Mouse (Mus musculus) midbrain, embryonic 16.5 days (tissue): ENCODE results near the gene Ttc33. TPM values are rescaled to one million over a fixed set of nuclear protein-coding genes. Genes with fewer than 3 reads are reported as not detected.
A peak's percentile ranks its signal among the peaks of the same experiment; 100 is the strongest.

Experiments used
- ATAC-seq: fragments of 200-750 bp; cut with Nextera tagmentation; 2 replicates; pipeline ENCODE4 v1.8.0; 2017; ENCODE audit warnings: moderate TSS enrichment
- H3K27ac ChIP-seq: fragments of 300-500 bp; sonication (generic); 2 replicates; pipeline ENCODE4 v1.5.1; 2014; ENCODE audit warnings: mild to moderate bottlenecking, low read length, mixed read lengths
- H3K27me3 ChIP-seq: fragments of 300-500 bp; sonication (generic); 2 replicates; pipeline ENCODE4 v1.6.1; 2014; ENCODE audit warnings: low read depth, low read length, mixed read lengths; ENCODE audit not compliant: control insufficient read depth, insufficient read depth
- H3K36me3 ChIP-seq: fragments of 300-500 bp; sonication (generic); 2 replicates; pipeline ENCODE4 v1.6.1; 2014; ENCODE audit warnings: mild to moderate bottlenecking, low read length, moderate library complexity, mixed read lengths; ENCODE audit not compliant: control insufficient read depth, insufficient read depth
- H3K4me1 ChIP-seq: fragments of 300-500 bp; sonication (generic); 2 replicates; pipeline ENCODE4 v1.6.1; 2014; ENCODE audit warnings: mild to moderate bottlenecking, low read length, mixed read lengths; ENCODE audit not compliant: control insufficient read depth, insufficient read depth
- H3K4me2 ChIP-seq: fragments of 300-500 bp; sonication (generic); 2 replicates; pipeline ENCODE4 v1.6.1; 2014; ENCODE audit warnings: mild to moderate bottlenecking, low read length, mixed read lengths
- H3K4me3 ChIP-seq: fragments of 300-500 bp; sonication (generic); 2 replicates; pipeline ENCODE4 v1.5.1; 2014; ENCODE audit warnings: low read depth, mild to moderate bottlenecking, low read length, moderate library complexity, mixed read lengths
- H3K9ac ChIP-seq: fragments of 300-500 bp; sonication (generic); 2 replicates; pipeline ENCODE4 v1.6.1; 2014; ENCODE audit warnings: low read depth, low read length, mixed read lengths
- H3K9me3 ChIP-seq: fragments of 300-500 bp; sonication (generic); replicated peaks from 2 replicates; pipeline ENCODE4 v1.6.1; 2014; ENCODE audit warnings: mild to moderate bottlenecking, low read length, mixed read lengths; ENCODE audit not compliant: control insufficient read depth, poor library complexity, severe bottlenecking
- WGBS: fragments of 180-500 bp; shearing (Covaris S2); extraction: QIAGEN DNeasy Blood & Tissue Kit; methylation state at CpG from one replicate; pipeline ENCODE4 v1.1.7; 2014; 5-methylcytosine and 5-hydroxymethylcytosine counted together
- polyA plus RNA-seq: library from polyadenylated mRNA; unstranded; fragments of >200 nt; fragmentation: Nextera tagmentation; extraction: Ambion mirVana; gene quantifications from 2 replicates; pipeline ENCODE4 v1.2.1, GENCODE M21; 2015

The Ttc33 gene
- polyA plus RNA-seq, 1 experiment from 2014 or later: 58.0 TPM

DNA sequence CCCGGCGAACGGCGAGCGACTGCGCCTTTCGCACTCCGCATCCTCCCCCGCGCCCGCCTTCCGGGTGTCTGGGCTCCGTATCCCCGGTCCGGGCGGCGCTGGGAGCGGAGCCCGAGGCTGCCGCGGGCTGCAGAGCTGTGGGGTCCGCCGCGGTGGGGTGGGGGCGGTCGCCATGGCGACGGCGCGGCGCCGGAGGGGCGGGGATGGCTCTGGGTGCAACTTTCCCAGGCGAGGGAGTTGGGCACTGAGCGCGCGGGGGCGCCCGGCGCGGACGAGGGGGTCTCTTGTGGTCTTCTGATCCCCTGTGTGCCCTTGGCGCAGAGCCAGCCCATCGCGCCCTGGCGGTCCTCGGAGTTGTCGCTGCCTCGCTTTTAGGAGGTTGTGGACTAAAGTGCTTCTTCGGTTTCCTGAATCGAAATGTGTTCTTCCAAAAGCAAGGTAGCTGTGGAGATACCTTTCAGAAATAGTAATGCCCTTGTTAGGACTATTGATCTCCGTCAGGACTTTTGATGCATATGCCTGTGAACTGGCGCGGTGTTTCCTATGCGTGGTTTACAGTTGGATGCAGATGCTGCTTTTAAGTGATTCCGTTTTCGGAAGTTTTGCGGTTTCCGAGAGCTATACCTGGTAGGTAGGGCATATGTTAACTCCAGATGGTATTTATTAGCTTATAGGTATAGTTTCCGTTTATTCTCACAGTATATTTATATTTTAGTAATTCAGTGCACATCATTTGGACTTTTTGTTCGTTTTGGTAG, 41.1 kb upstream of the Ttc33 start:
- peak; percentile 92 for ATAC-seq
- peak overlapping the region; percentile 83 for H3K4me2 ChIP-seq
- under 1% methylated on average over 44 of the region's 61 CpGs for WGBS

DNA sequence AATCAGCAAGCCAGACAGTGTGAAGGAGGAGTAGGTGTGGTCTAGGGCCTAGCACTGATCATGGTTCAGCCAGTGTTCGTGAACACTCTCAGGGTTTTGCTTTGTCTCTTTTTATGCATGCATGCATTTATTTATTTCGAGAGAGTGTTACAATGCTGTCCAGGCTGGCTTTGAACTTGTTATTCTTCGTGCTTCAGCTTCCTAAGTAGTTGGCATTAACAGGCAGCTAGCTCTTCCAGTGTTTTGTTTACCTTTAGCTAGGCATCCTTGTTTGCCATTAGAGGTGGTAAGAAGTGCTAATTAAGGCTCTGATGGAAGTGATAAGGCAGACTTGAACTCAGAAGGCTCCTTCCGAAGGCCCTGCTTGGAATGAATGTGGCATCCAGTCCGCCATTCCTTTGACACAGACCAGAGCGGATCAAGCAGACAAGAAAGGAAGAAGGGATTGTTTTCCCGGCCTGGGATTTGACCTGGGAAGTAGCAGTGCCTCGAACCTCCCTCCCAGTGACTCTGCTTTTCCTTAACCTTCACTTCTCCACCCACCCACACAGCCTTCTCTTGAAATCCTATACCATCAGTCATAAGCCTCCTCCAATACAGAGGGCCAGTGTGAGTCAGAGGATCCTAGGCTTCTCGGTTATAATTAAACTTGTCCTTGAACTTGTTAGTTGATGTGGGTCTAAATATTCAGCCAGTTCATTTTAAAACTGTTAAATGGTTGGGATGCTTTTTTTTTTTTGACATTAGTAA, 40.0 kb upstream of the Ttc33 start:
- peak overlapping the region; percentile 83 for H3K4me2 ChIP-seq
- H3K36me3 ChIP-seq: no peaks in the 10 kb centered on the region
- H3K27me3 ChIP-seq: no peaks in the 10 kb centered on the region
- peak overlapping the region; percentile 90 for H3K4me3 ChIP-seq
- no peaks in the 10 kb centered on the region for H3K9me3 ChIP-seq
- H3K4me1 ChIP-seq: peaks cover 20% of the 10 kb centered on the region
- no peak overlapping the region for H3K27ac ChIP-seq
- 49% methylated on average over 9 of the region's 9 CpGs for WGBS
- no peak for ATAC-seq
- H3K9ac ChIP-seq: peak overlapping the region; percentile 50; the same call in 1 of the 2 replicates

More for the DNA sequence above, 41.1 kb upstream of the Ttc33 start:
- Histone ChIP-seq H3K9me3 (no peaks in the 10 kb centered on the region), H3K4me3 (peak overlapping the region; percentile 90), H3K4me1 (peaks cover 19% of the 10 kb centered on the region), H3K36me3 (no peaks in the 10 kb centered on the region), H3K9ac (peak overlapping the region; percentile 75), H3K27ac (peak overlapping the region; percentile 94), H3K27me3 (no peaks in the 10 kb centered on the region)

DNA sequence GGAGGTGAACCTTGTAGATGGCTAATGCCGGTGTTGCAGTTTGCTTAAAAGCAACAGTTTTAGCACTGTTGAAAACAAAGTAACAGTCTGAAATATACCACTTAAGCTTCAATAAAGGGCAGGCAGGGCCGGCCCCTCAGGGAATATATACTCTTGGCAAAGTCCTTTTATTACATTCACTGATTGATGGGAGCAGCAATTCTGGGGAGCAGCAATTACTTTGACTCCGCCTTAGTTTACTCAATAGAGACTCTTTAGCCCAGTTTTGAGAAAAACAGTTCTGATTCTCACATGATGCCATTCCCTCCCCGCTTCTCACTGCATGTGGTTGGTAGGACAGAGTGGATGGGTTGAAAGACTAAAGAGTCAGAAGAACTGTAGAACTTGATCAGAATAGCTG, 36.1 kb upstream of the Ttc33 start:
- H3K4me2 ChIP-seq: no peak overlapping the region
- H3K27me3 ChIP-seq: no peaks in the 10 kb centered on the region
- H3K36me3 ChIP-seq: no peaks in the 10 kb centered on the region
- H3K4me3 ChIP-seq: no peak overlapping the region
- H3K9me3 ChIP-seq: no peaks in the 10 kb centered on the region
- no peak overlapping the region for H3K27ac ChIP-seq
- peaks cover 20% of the 10 kb centered on the region for H3K4me1 ChIP-seq
- no peak for ATAC-seq
- no peak overlapping the region for H3K9ac ChIP-seq
- WGBS: 80% methylated on average over 4 of the region's 4 CpGs

DNA sequence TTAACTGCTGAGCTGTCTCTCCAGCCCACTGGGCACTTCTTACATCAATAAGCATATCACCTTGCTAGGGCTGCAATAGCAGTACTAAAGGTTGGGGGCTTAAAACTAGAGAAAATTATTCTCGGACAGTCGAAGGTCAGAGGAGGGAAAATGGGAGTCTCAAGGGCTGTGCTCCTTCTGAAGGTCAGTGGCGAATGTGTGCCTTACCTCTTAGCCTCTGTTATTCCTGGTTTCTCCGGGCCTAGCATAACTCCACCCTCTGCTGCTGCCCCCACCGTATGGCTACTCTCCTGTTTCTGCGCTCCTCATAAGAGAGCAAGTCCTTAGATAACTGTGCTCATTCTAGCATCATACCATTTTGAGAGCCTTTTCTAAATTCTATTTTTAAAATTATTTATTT, 33.2 kb upstream of the Ttc33 start:
- no peak overlapping the region for H3K27ac ChIP-seq
- H3K36me3 ChIP-seq: no peaks in the 10 kb centered on the region
- H3K4me1 ChIP-seq: peaks cover 12% of the 10 kb centered on the region; the same call in 1 of the 2 replicates
- ATAC-seq: no peak
- H3K27me3 ChIP-seq: no peaks in the 10 kb centered on the region
- H3K4me3 ChIP-seq: no peak overlapping the region
- 95% methylated on average over 6 of the region's 6 CpGs for WGBS
- no peaks in the 10 kb centered on the region for H3K9me3 ChIP-seq
- H3K9ac ChIP-seq: no peak overlapping the region
- H3K4me2 ChIP-seq: no peak overlapping the region

DNA sequence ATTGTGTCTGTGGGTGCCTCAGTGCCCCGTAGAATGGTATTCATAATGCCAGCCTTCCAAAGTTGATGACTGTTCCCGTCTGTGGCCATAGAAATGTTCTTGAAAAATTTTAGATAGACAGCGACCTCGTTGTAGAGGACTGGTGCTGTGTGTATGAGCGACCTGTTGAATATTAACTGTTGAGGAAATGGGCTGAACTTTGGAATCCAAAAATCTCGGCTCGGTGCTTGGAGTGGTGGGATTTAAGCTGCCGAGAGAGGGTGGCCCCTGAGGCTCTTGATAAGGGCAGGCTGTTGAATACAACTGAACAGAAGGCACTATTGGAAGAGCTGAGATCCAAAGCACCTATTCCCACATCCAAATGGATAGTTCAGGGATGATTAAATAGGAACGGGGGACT, 30.7 kb upstream of the Ttc33 start:
- Histone ChIP-seq H3K4me1 (peaks cover 5% of the 10 kb centered on the region; the same call in 1 of the 2 replicates), H3K36me3 (no peaks in the 10 kb centered on the region), H3K4me3 (no peak overlapping the region), H3K4me2 (no peak overlapping the region), H3K27me3 (no peaks in the 10 kb centered on the region), H3K9ac (no peak overlapping the region), H3K27ac (no peak overlapping the region), H3K9me3 (no peaks in the 10 kb centered on the region)
- ATAC-seq: no peak
- 84% methylated on average over 9 of the region's 9 CpGs for WGBS

DNA sequence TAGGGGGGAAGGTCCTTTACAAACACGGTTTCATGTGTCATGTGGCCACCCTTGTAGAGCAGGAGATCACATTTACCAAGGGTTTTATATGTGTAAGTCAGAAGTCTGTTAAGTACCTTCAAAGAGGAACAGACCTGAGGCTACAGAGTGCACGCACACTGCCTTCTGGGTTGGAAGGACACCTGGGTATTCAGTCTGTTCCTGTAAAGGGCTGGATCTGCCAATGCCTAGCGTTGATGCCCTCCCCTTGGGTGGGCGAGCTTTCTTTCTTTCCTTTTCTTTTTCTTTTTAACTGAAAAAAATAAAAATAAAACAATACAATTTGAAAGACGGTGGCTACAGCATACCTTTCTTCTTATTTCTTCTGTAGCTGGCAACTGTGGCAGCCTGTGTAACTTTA, 30.2 kb upstream of the Ttc33 start:
- Histone ChIP-seq H3K36me3 (no peaks in the 10 kb centered on the region), H3K9me3 (no peaks in the 10 kb centered on the region)
- 69% methylated on average over 5 of the region's 5 CpGs for WGBS

DNA sequence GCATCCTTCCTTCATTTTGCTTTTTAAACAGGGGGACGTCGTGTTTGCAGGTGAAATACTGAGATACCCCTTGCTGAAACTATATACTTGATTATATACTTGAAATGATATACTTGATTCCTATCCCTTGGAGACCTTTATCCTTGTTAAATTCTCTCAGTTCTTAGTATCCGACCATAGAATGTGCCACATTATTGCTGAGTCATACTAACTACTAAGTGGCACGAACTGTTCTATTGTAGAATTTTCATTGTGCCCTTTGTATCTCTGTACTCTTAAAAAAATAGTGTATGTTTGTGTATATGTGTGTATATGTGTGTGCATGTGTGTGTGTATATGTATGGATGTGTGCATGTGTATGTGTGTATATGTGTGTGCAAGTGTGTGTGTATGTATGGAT, 29.0 kb upstream of the Ttc33 start:
- H3K27me3 ChIP-seq: no peaks in the 10 kb centered on the region
- 86% methylated on average over 4 of the region's 4 CpGs for WGBS
- ATAC-seq: no peak

More for the DNA sequence above, 30.2 kb upstream of the Ttc33 start:
- Histone ChIP-seq H3K4me1 (peaks cover 5% of the 10 kb centered on the region; the same call in 1 of the 2 replicates), H3K27me3 (no peaks in the 10 kb centered on the region), H3K9ac (no peak overlapping the region), H3K4me3 (no peak overlapping the region), H3K27ac (no peak overlapping the region), H3K4me2 (no peak overlapping the region)
- no peak for ATAC-seq

DNA sequence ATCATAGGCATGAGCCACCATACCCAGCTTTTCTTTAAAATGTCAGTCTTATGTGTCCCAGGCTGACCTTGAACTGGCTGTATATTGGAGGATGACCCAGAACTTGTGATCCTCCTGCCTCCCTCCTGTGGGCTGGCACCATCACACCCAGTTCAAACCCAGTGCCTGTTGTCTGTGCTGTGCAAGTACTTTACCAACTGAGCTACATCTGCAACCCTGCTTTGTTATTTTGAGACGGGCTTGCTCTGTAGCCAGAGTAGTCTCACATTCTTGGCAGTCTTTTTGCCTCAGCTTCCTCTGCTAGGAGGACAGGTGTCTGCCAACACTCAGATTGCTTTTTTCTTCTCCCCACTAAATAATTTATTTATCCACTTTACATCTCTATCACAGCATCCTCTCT, 27.9 kb upstream of the Ttc33 start:
- Histone ChIP-seq H3K36me3 (no peaks in the 10 kb centered on the region), H3K27me3 (no peaks in the 10 kb centered on the region), H3K4me1 (peaks cover 5% of the 10 kb centered on the region; the same call in 1 of the 2 replicates), H3K27ac (no peak overlapping the region), H3K9me3 (no peaks in the 10 kb centered on the region), H3K4me2 (no peak overlapping the region), H3K9ac (no peak overlapping the region), H3K4me3 (no peak overlapping the region)
- 68% methylated on average over 1 of the region's 1 CpGs for WGBS
- ATAC-seq: 0 out of 2 replicates have a peak, but pooled peaks have one; percentile 5

More for the DNA sequence above, 29.0 kb upstream of the Ttc33 start:
- Histone ChIP-seq H3K9ac (no peak overlapping the region), H3K4me3 (no peak overlapping the region), H3K4me2 (no peak overlapping the region), H3K4me1 (peaks cover 5% of the 10 kb centered on the region; the same call in 1 of the 2 replicates), H3K36me3 (no peaks in the 10 kb centered on the region), H3K27ac (no peak overlapping the region), H3K9me3 (no peaks in the 10 kb centered on the region)

DNA sequence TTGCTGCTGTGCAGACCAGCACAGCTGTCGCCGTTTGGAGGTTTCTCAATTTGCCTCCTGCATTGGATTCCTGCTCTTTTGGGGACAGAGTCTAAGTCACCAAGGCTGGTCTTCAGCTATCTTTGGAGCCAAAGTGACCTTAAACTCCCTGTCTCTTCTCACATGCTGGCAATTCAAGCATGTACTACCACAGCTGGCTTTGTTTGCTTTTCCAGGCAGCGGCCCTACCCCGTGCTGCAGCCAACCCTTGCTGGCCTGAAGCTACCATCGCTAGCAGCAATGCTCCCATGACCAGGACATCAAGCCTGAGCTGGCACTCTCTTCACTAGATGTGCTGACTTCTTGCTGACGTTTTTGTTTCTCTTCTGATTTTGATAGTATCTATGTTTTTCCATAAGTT, 26.5 kb upstream of the Ttc33 start:
- H3K36me3 ChIP-seq: peaks cover 6% of the 10 kb centered on the region; the same call in 1 of the 2 replicates
- WGBS: 88% methylated on average over 6 of the region's 6 CpGs
- no peak overlapping the region for H3K4me2 ChIP-seq
- H3K27me3 ChIP-seq: no peaks in the 10 kb centered on the region
- no peak for ATAC-seq
- H3K4me1 ChIP-seq: peaks cover 5% of the 10 kb centered on the region; the same call in 1 of the 2 replicates
- H3K27ac ChIP-seq: no peak overlapping the region
- H3K9me3 ChIP-seq: no peaks in the 10 kb centered on the region
- H3K4me3 ChIP-seq: no peak overlapping the region
- no peak overlapping the region for H3K9ac ChIP-seq
